Mouse (Mus musculus) forebrain, embryonic 15.5 days (tissue): ENCODE measurements around the gene Dnase1. TPM values are rescaled to one million over a fixed set of nuclear protein-coding genes. Genes with fewer than 3 reads are reported as not detected.

Source experiments
- microRNA-seq: library from miRNA; unstranded; fragments of <30 nt; microRNA quantifications from one replicate; pipeline ENCODE4, GENCODE M21; 2016
- polyA plus RNA-seq: library from polyadenylated mRNA; unstranded; fragments of >200 nt; fragmentation: Nextera tagmentation; extraction: Ambion mirVana; gene quantifications from 2 replicates; pipeline ENCODE4 v1.2.1, GENCODE M21; 2015

Dnase1 gene
- polyA plus RNA-seq, 1 experiment from 2014 or later: 7.3 TPM

Small RNAs within 50 kb of the gene (microRNA-seq; reads per million reads assigned to microRNA genes)
- not detected for gene Gm23413

Other genes starting within 250 kb of the Dnase1 start
- not detected in 2 replicates for gene Olfr15, start 206.1 kb upstream of the Dnase1 start, polyA plus RNA-seq
- gene Zfp174, start 189.7 kb upstream of the Dnase1 start, polyA plus RNA-seq: 2.6 TPM in 2 replicates
- 81.2 and 82.1 TPM in 2 replicates for gene Naa60, start 164.6 kb upstream of the Dnase1 start, polyA plus RNA-seq
- 11.7 and 12.8 TPM in 2 replicates for gene Zfp597, start 152.4 kb upstream of the Dnase1 start, polyA plus RNA-seq
- 1.6 and 4.7 TPM in 2 replicates for gene Gm20695, start 152.3 kb upstream of the Dnase1 start, polyA plus RNA-seq
- 12.9 and 14.9 TPM in 2 replicates for gene 1700037C18Rik, start 128.3 kb upstream of the Dnase1 start, polyA plus RNA-seq
- 40.1 and 42.1 TPM in 2 replicates for gene Cluap1, start 128.1 kb upstream of the Dnase1 start, polyA plus RNA-seq
- gene Nlrc3, start 60.3 kb upstream of the Dnase1 start, polyA plus RNA-seq: 0.84 and 1.1 TPM in 2 replicates
- 21.9 and 23.0 TPM in 2 replicates for gene Slx4, start 33.2 kb upstream of the Dnase1 start, polyA plus RNA-seq
- gene Trap1, start 40.9 kb downstream of the Dnase1 start, polyA plus RNA-seq: 51.5 and 52.9 TPM in 2 replicates
- gene Crebbp, start 177.1 kb downstream of the Dnase1 start, polyA plus RNA-seq: 48.0 and 48.3 TPM in 2 replicates